Mouse (Mus musculus) heart, adult 2 months (tissue): ENCODE data around the gene Inip.

Experiments used
- CTCF ChIP-seq: fragments of 200-600 bp; IDR thresholded peaks from 2 replicates; pipeline ENCODE4 v1.8.1; 2022; ENCODE audit warnings: antibody characterized with exemption, mild to moderate bottlenecking, moderate library complexity
- EP300 ChIP-seq: fragments of 200-500 bp; IDR thresholded peaks from 2 replicates; pipeline ENCODE4 v1.6.1; 2011; ENCODE audit warnings: low read depth, low read length, control low read depth; ENCODE audit not compliant: insufficient read depth
- POLR2A ChIP-seq: fragments of 200-500 bp; IDR thresholded peaks from 2 replicates; pipeline ENCODE4 v1.6.1; 2011; ENCODE audit warnings: mild to moderate bottlenecking, low read depth, low read length, control low read depth; ENCODE audit not compliant: insufficient read depth

GRCm38 (mm10) chr4:59772171-59772879 lies 29.1 kb downstream of the Inip start:
- no peak for TF ChIP-seq CTCF
- TF ChIP-seq EP300: no peak
- no peak for TF ChIP-seq POLR2A
